Mouse (Mus musculus) B cell, adult 67 days (primary cell): Measurements from ENCODE around the gene Ear6. TPM values are rescaled to one million over a fixed set of nuclear protein-coding genes. Genes with fewer than 3 reads are reported as not detected.

Experiments used
- total RNA-seq, 2 experiments: library from RNA; stranded (reverse); gene quantifications; 4 replicates each; pipeline ENCODE4 v1.2.4; 2023

Ear6 gene
- not detected for total RNA-seq

DNA sequence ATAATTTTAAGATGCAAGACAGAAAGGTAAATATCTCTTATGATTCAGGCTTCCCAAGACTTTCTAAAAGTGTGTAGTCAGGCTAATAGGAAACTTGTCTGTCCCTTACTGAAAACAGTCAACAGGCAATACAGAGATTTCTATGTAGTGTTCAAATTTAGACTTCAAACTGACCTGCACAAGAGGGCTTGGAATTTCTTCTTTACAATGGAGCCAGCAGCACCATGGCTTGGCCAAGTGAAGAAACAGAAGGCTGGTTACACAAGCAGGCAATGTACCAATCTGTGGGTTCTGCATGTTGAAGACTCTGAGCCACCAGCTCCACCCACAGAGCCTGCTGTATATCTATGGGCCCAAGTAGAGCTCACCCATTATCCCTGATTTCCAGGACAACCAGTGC lies at the start of gene Ear6:
TSS of gene Ear6 (plus strand) at position 301 of the 400 bp plus-strand sequence.

DNA sequence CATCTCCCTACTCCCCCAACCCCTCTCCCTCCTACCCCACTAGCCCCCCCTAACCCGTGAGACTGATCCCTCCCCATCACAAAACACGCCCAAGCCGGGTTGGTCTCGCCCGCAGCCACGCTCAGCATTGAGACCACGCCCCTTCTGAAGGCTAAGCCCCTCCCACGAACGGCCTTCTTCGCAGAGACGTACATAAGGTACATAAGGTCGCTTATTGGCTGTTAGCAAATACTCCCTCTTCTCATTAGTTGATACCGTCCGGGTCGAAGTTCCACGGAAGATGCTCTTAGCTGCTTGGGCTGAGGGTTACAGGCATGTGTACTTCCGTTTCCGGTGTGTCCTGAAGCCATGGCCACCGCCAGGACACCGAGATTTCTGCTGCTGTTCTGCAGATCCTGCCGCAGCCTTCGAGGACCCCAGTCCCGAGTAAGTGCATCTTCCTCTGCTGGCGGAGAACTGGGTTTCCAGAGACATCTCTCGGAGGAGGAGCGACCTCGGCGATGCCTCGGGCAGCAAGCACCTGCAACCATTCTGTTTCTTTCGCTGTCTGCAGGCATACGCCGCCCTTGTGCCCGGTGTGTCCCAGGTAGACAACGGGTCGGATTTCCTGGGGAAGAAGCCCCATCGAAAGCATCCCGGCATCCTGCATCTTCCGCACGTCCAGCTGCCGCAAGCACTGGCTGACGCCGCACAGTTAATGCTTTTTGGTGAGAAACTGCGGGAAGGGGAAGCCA lies 31.3 kb downstream of the Ear6 start, which contains the start of gene Mettl17:
TSS of gene Mettl17 (plus strand) at position 245 of the 734 bp plus-strand sequence.

DNA sequence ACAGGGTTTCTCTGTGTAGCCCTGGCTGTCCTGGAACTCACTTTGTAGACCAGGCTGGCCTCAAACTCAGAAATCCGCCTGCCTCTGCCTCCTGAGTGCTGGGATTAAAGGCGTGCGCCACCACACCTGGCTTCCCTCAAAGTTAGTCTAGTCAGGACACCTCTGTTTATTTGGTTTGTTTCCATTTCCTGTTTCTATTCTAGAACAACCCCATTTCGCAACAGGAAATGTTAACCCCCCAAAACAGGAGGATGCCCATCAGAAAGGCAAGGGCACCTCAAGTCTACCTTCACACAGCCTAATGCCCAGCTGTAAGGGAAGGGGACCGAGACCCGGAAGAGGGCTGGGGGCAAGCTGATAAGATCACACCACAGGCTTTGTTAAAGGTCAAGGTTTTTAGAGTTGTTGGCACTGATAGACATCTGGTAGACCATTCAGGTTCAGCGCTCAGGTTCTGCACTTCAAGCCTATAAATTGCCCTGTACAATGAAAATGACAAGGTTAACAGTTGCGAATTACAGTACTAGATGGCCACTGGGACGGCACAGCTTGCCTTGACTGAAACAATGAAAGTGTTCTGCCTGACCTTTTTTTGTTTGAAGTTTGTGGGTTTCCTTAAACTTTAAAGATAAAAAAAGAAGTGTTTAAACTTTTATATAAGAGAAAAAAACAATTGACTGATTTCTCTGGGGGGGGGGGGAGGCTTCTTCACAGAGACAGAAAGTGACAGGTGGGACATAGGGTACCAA lies 38.9 kb downstream of the Ear6 start, which contains the start of gene Slc39a2:
TSS of gene Slc39a2 (plus strand) at position 699 of the 749 bp plus-strand sequence.

Other genes with a start within 250 kb of the Ear6 start
- not detected for gene Gm17078, start 242.4 kb upstream of the Ear6 start, total RNA-seq
- gene Gm4181, start 218.0 kb upstream of the Ear6 start, total RNA-seq: not detected
- not detected for gene Gm17079, start 158.2 kb upstream of the Ear6 start, total RNA-seq
- gene Gm5800, start 136.5 kb upstream of the Ear6 start, total RNA-seq: not detected
- not detected for gene Ang4, start 80.1 kb upstream of the Ear6 start, total RNA-seq
- not detected for gene AY358078, start 53.7 kb upstream of the Ear6 start, total RNA-seq
- 10 to 100 TPM; 54.9 to 75.6 TPM for gene Mettl17, start 31.1 kb downstream of the Ear6 start, total RNA-seq
- gene Slc39a2, start 39.2 kb downstream of the Ear6 start, total RNA-seq: 1 to 10 TPM in 1 of 2 experiments, under 1 TPM in 1; 0.92 to 1.5 TPM
- gene Ndrg2, start 60.5 kb downstream of the Ear6 start, total RNA-seq: not detected
- not detected for gene Tppp2, start 64.7 kb downstream of the Ear6 start, total RNA-seq
- gene Rnase13, start 69.1 kb downstream of the Ear6 start, total RNA-seq: not detected
- gene Arhgef40, start 131.0 kb downstream of the Ear6 start, total RNA-seq: under 1 TPM; 0.74 to 0.93 TPM
- 1 to 10 TPM in 1 of 2 experiments, not detected in 1; 1.4 TPM for gene Tmem253, start 162.0 kb downstream of the Ear6 start, total RNA-seq
- 10 to 100 TPM; 10.5 to 15.3 TPM for gene Zfp219, start 167.0 kb downstream of the Ear6 start, total RNA-seq
- not detected for gene Olfr221, start 188.8 kb downstream of the Ear6 start, total RNA-seq